Mouse (Mus musculus) CD4-positive, CD25-positive, alpha-beta regulatory T cell, adult 2 months (primary cell): ENCODE measurements around the gene Agk.
A peak's percentile ranks its signal among the peaks of the same experiment; 100 is the strongest.

ENCODE experiments used
- DNase-seq: peaks from one replicate; pipeline ENCODE4 v3.0.0-alpha.2; 2012; ENCODE audit warnings: low read depth, low spot score

The Agk gene

GRCm38 (mm10) chr6:40324897-40325841 is at the start of gene Agk:
TSS of gene Agk (plus strand) at chr6:40325172.
- peak; percentile 88 for DNase-seq

GRCm38 (mm10) chr6:40300707-40301106 is 24.3 kb upstream of the Agk start:
- no peak for DNase-seq

- peak; percentile 8 for DNase-seq
These were observed 21.6 kb upstream of the Agk start for GRCm38 (mm10) chr6:40303379-40303778.

DNA sequence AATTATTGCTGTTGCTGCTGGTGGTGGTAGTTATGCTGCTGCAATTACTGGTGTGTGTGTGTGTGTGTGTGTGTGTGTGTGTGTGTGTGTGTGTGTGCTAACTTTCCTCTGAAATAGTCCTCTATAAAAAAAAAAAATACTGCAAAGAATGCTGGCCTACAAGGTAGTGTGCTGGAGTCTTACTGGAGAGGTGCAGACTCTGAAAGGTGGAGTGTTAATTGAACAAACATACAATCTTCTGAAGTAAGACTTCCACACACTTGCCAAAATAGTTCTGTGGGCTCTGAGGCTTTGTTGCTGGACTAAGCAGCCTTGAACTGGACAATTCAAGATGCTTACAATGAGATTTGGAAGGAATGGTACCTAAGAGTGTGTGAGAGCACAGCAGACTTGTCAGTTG is 20.0 kb upstream of the Agk start:
- no peak for DNase-seq

- DNase-seq = peak; percentile 3
These were observed 1.4 kb downstream of the Agk start for GRCm38 (mm10) chr6:40326341-40326740.

- DNase-seq = no peak
These were observed 8.5 kb downstream of the Agk start for GRCm38 (mm10) chr6:40333497-40333896.

DNA sequence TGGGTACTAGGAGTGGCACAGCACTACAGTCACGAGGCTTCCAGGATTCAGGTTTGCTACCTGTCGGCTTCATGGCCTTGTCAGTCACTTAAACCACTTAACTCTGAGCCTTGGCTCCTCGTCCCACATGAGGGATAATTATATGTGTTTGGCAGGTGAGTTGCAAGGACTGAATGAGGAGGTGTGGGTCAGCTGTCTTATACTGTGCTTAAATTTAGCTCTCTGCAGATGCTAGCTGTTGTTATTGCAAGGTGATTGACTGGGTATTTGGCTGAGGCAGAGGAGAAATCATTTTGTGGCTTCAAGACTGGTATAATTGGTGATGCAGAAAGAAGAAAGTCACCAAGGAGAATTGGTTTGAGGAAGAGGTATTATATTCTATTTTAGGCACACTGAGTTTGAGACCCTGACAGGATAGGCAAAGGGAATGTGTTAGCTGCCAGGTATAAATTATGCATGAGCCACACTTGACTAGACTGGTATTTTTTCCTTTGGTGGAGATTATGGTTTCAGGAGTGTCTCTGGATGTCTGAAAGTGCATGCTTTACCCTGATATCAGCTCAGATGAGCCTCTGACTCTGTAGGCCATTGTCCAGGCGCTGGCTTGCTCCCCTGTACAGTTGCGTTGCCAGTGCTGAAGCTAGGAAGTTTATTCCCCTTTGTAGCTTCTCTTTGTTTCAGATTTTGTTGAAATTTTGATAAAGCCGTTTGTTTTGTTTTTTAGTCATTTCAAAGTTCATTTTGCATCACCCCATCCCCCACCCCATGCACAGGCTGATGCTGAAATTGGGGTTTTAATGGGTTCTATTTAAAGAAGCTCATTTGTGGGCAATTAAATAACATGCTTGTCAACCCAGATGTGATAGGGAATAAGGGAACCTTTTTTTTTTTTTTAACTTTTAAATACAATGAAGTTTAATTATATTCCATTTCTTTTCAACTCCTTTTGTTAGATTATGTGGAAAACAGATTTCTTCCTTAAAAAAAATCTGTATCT is 12.1 kb downstream of the Agk start:
- DNase-seq = no peak

- DNase-seq = no peak
These were observed 22.2 kb downstream of the Agk start for GRCm38 (mm10) chr6:40346959-40347771.

DNA sequence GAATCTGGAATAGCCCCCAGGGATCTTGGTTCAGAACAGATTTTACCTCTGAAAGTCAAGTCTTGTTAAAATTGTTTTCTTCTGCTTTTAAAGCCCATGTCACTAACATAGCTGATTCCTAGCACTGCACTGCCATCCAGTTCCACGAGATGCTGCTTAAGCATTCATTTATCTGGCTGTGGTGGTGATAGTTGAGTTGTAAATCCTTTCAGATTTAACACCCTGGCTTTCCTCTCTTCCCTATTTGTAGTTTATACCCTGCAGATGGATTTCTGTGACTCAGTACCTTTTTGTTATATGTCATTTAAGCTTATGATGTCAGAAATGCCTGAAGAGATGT is 22.8 kb downstream of the Agk start:
- DNase-seq = no peak

DNA sequence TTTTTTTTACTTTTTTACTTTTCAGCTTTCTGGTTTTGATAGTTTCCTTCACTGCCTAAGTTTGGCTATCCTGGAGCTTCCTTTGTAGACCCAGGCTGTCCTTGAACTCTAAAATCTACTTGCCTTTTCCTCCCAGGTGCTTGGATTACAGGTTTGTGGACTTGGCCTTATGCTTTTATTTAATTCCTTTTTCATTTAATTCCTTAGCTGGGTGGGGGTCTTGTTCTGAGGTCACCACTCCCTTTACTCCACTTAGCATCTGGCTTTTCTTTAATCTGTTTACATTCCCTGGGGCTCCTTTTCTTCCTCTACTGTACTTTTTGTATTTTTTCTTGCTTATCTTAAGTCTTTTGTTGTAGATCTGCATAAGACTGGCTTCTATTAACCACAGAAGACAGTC is 25.1 kb downstream of the Agk start:
- no peak for DNase-seq

- no peak for DNase-seq
These were observed 25.9 kb downstream of the Agk start for GRCm38 (mm10) chr6:40350856-40351255.

- DNase-seq = peak; percentile 36
These were observed 28.4 kb downstream of the Agk start for GRCm38 (mm10) chr6:40353360-40353759.

DNA sequence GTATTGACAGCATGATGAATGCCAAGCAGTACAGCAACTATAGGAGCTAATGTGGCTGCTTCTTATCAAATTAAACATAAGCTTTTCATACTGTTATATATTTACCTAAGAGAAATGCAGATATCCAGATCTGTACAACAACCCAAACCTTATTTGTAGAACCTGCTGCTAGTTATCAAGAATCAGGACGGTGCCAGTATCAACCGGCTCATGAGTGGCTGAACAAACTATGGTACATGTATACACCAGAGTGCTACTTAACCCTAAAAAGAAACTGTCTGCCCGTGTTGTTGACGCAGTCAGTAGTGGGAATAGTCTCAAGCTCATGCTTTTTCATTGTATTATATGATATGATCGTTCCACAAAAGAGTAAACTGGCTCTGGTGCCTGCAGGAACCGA is 46.1 kb downstream of the Agk start:
- no peak for DNase-seq

DNA sequence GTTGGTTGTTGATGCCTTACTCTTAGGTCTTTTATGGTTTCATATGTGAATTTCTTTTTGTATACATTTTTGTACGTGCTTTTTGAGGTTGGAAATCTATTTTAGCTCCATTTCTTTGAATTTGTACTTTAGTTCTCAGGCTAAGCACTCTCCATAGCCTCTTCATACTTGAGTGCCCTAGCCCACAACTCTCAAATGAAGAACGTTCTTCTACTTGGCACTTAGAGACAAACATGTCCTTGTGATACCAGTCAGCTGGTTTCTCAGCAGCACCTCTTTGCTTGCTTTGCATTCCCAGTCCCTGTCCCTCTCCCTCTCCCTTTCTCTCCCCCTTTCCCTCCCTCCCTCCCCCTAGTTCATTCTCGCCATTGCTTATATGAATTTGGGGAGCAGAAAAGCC is 55.2 kb downstream of the Agk start:
- DNase-seq = no peak

DNA sequence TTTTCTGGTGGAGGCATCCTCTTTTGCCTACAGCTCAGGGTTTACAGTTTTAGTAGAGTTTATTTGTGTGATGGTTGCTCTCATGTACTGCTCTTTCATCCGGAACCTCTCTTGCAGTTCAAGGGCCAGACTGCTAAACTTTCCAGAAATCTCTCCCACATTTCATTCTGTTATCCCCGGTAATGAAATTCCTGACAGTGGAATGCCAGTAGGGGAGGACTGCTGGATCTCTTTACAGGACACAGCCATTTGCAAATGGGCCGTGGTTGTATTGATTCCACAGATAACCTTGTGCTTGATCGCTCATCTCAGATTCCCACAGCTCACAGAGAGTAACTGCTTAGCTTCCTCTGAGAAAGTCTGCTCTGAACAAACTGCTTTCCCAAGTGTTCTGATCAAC is 56.9 kb downstream of the Agk start:
- DNase-seq = no peak

DNA sequence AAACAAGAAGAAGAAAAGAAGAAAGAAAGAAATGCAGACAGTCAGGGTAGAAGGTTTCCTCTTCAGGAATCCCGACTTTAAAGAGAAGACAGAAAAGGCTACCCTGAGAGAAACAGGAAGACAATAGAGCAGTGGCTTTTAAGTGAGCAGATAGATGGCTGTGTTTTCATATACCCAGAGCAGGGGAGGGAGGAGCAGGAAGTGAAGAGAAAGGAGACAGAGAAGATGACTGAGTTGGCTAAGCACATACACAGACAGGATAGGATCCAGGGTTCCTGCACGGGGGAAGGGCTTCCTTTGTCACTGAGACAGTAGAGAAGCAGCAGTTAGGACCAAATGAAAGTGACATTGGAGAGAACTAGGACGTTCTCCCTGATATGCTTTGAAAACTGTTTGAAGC is 60.7 kb downstream of the Agk start:
- DNase-seq = peak; percentile 43

DNA sequence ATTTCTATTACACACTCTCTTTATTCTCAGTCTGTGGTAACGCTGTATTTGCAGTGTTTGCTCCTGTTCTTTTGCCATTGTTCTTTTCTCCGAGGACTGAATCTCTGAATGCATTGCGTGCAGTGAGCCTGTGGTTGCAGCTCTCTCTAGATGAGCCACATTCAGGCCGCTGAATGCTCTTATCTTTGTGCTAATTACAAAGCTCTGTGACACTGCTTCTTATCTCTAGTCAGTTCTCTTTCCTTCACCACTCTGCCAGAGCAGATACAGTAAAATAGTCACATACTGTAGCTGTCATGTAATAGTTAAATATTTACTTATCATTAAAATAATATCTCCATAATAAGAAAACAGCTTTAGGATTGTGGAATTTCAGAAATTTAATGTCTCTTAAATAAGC is 63.7 kb downstream of the Agk start:
- no peak for DNase-seq

GRCm38 (mm10) chr6:40390975-40391374 is 66.0 kb downstream of the Agk start:
- DNase-seq = no peak

- DNase-seq = peak; percentile 49
These were observed 68.2 kb downstream of the Agk start for GRCm38 (mm10) chr6:40393213-40393612.

DNA sequence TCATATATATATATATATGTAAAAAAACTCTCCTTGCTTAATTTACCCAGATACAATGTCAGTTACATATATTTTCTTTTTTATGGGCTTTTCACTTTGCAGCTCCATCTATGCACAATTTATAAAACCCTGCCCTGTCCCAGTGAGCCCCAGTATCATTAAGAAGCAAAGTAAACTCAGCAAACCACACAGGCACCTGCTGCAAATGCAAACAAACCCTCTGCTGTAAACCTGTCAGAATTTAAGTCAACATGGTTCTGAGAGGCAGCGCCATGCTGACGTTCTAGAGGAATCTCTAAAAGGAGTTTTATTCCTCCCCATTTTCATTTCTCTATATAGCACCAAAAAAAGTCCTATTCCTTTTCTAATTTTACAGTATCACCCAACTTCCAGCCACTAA is 77.1 kb downstream of the Agk start:
- DNase-seq = no peak

GRCm38 (mm10) chr6:40403640-40404285 is 78.8 kb downstream of the Agk start:
- no peak for DNase-seq
